Mouse (Mus musculus) embryonic facial prominence, embryonic 11.5 days (tissue): ENCODE measurements at regions not wholly inside any gene's neighbourhood (a gene's known extent, or its start where the extent isn't known, plus 50 kb on each side); places are given as distances from the start of the nearest gene placed in this dataset.

ENCODE experiments used
- ATAC-seq: fragments of 200-750 bp; cut with Nextera tagmentation; replicated peaks from 2 replicates; pipeline ENCODE4 v1.8.0; 2017; ENCODE audit warnings: low read depth; ENCODE audit not compliant: insufficient number of reproducible peaks, low FRiP score, low TSS enrichment
- DNase-seq: peaks from one replicate; pipeline ENCODE4 v3.0.0-alpha.2; 2015; ENCODE audit warnings: low spot score
- H3K27ac ChIP-seq: fragments of 300-500 bp; sonication (generic); replicated peaks from 2 replicates; pipeline ENCODE4 v1.5.1; 2014; ENCODE audit warnings: mild to moderate bottlenecking, low read depth, low read length, control low read depth
- H3K27me3 ChIP-seq: fragments of 300-500 bp; sonication (generic); 2 replicates; pipeline ENCODE4 v1.6.1; 2014; ENCODE audit warnings: mild to moderate bottlenecking, low read length, moderate library complexity, mixed read lengths; ENCODE audit not compliant: control insufficient read depth, insufficient read depth
- H3K36me3 ChIP-seq: fragments of 300-500 bp; sonication (generic); replicated peaks from 2 replicates; pipeline ENCODE4 v1.6.1; 2014; ENCODE audit warnings: low read depth, mild to moderate bottlenecking, low read length, moderate library complexity, mixed read lengths; ENCODE audit not compliant: control insufficient read depth, insufficient read depth
- H3K4me1 ChIP-seq: fragments of 300-500 bp; sonication (generic); 2 replicates; pipeline ENCODE4 v1.6.1; 2014; ENCODE audit warnings: low read length, mixed read lengths; ENCODE audit not compliant: control insufficient read depth, insufficient read depth
- H3K4me2 ChIP-seq: fragments of 300-500 bp; sonication (generic); 2 replicates; pipeline ENCODE4 v1.6.1; 2014; ENCODE audit warnings: low read depth, mild to moderate bottlenecking, control low read depth, low read length, moderate library complexity
- H3K4me3 ChIP-seq: fragments of 300-500 bp; sonication (generic); 2 replicates; pipeline ENCODE4 v1.5.1; 2014; ENCODE audit warnings: low read depth, low read length, control low read depth
- H3K9ac ChIP-seq: fragments of 300-500 bp; sonication (generic); replicated peaks from 2 replicates; pipeline ENCODE4 v1.6.1; 2014; ENCODE audit warnings: mild to moderate bottlenecking, control low read depth, low read length
- H3K9me3 ChIP-seq: fragments of 300-500 bp; sonication (generic); replicated peaks from 2 replicates; pipeline ENCODE4 v1.6.1; 2016; ENCODE audit warnings: mild to moderate bottlenecking, low read length, inconsistent platforms, mixed read lengths; ENCODE audit not compliant: control insufficient read depth
- WGBS: fragments of 180-500 bp; shearing (Covaris S2); extraction: QIAGEN DNeasy Blood & Tissue Kit; methylation state at CpG from one replicate; pipeline ENCODE4 v1.1.7; 2014; 5-methylcytosine and 5-hydroxymethylcytosine counted together

GRCm38 (mm10) chr13:46222031-46222430, 51.5 kb upstream of the Stmnd1 start:
- H3K9me3 ChIP-seq, result no peaks in the 10 kb centered on the region
- WGBS, result 82% methylated on average over 7 of the region's 7 CpGs
- H3K4me3 ChIP-seq, result no peak overlapping the region
- H3K36me3 ChIP-seq, result no peaks in the 10 kb centered on the region
- ATAC-seq, result no peak
- H3K4me2 ChIP-seq, result no peak overlapping the region
- no peak overlapping the region for H3K27ac ChIP-seq
- H3K27me3 ChIP-seq, result no peaks in the 10 kb centered on the region
- no peak overlapping the region for H3K9ac ChIP-seq
- no peaks in the 10 kb centered on the region; the same call in 1 of the 2 replicates for H3K4me1 ChIP-seq
- no peak for DNase-seq

GRCm38 (mm10) chr13:46218101-46218701, 55.3 kb upstream of the Stmnd1 start:
- H3K9ac ChIP-seq, result no peak overlapping the region
- DNase-seq (peak; percentile 19), ATAC-seq (no peak)
- 78% methylated on average over 20 of the region's 20 CpGs for WGBS
- H3K4me1 ChIP-seq, result no peaks in the 10 kb centered on the region; the same call in 1 of the 2 replicates
- no peak overlapping the region for H3K4me3 ChIP-seq
- H3K4me2 ChIP-seq, result no peak overlapping the region
- no peaks in the 10 kb centered on the region for H3K9me3 ChIP-seq
- no peaks in the 10 kb centered on the region for H3K27me3 ChIP-seq
- H3K27ac ChIP-seq, result no peak overlapping the region
- H3K36me3 ChIP-seq, result no peaks in the 10 kb centered on the region

- H3K27ac ChIP-seq, result no peak overlapping the region
- H3K36me3 ChIP-seq, result no peaks in the 10 kb centered on the region
- peak; percentile 38 for DNase-seq
- WGBS, result 70% methylated on average over 9 of the region's 9 CpGs
- H3K4me3 ChIP-seq, result no peak overlapping the region
- no peak overlapping the region for H3K9ac ChIP-seq
- ATAC-seq, result no peak
- no peaks in the 10 kb centered on the region for H3K9me3 ChIP-seq
- no peak overlapping the region for H3K4me2 ChIP-seq
- H3K4me1 ChIP-seq, result no peaks in the 10 kb centered on the region; the same call in 1 of the 2 replicates
- H3K27me3 ChIP-seq, result no peaks in the 10 kb centered on the region
Observed at GRCm38 (mm10) chr13:46216954-46217838, 56.3 kb upstream of the Stmnd1 start.

- Histone ChIP-seq H3K36me3 (no peaks in the 10 kb centered on the region), H3K9ac (no peak overlapping the region), H3K4me3 (no peak overlapping the region), H3K4me1 (no peaks in the 10 kb centered on the region), H3K4me2 (no peak overlapping the region), H3K9me3 (no peaks in the 10 kb centered on the region), H3K27me3 (no peaks in the 10 kb centered on the region), H3K27ac (no peak overlapping the region)
- no peak for DNase-seq
- WGBS, result 91% methylated on average over 3 of the region's 3 CpGs
- no peak for ATAC-seq
Observed at GRCm38 (mm10) chr13:46203551-46203950, 70.0 kb upstream of the Stmnd1 start.

- Histone ChIP-seq H3K4me2 (no peak overlapping the region), H3K9ac (no peak overlapping the region), H3K27me3 (no peaks in the 10 kb centered on the region), H3K4me1 (no peaks in the 10 kb centered on the region), H3K27ac (no peak overlapping the region), H3K9me3 (no peaks in the 10 kb centered on the region), H3K4me3 (no peak overlapping the region), H3K36me3 (no peaks in the 10 kb centered on the region)
- WGBS, result 82% methylated on average over 6 of the region's 6 CpGs
- no peak for DNase-seq
- ATAC-seq, result no peak
Observed at GRCm38 (mm10) chr13:46202586-46202985, 70.9 kb upstream of the Stmnd1 start.

GRCm38 (mm10) chr13:46201029-46201599, 72.4 kb upstream of the Stmnd1 start:
- Histone ChIP-seq H3K9ac (no peak overlapping the region), H3K9me3 (no peaks in the 10 kb centered on the region), H3K4me1 (no peaks in the 10 kb centered on the region), H3K4me2 (no peak overlapping the region), H3K36me3 (no peaks in the 10 kb centered on the region), H3K27me3 (no peaks in the 10 kb centered on the region), H3K27ac (no peak overlapping the region), H3K4me3 (no peak overlapping the region)
- DNase-seq (peak; percentile 80), ATAC-seq (peak; percentile 67; the same call in 1 of the 2 replicates)
- 59% methylated on average over 14 of the region's 14 CpGs for WGBS

GRCm38 (mm10) chr13:46193131-46193530, 80.4 kb upstream of the Stmnd1 start:
- Histone ChIP-seq H3K4me2 (no peak overlapping the region), H3K9me3 (no peaks in the 10 kb centered on the region), H3K27ac (no peak overlapping the region), H3K9ac (no peak overlapping the region), H3K36me3 (no peaks in the 10 kb centered on the region), H3K27me3 (no peaks in the 10 kb centered on the region), H3K4me3 (no peak overlapping the region), H3K4me1 (no peaks in the 10 kb centered on the region)
- ATAC-seq (no peak), DNase-seq (no peak)
- WGBS, result 85% methylated on average over 1 of the region's 1 CpGs

GRCm38 (mm10) chr13:46189726-46190125, 83.8 kb upstream of the Stmnd1 start:
- H3K9ac ChIP-seq, result no peak overlapping the region
- no peak for ATAC-seq
- DNase-seq, result no peak
- no peaks in the 10 kb centered on the region for H3K9me3 ChIP-seq
- no peaks in the 10 kb centered on the region for H3K4me1 ChIP-seq
- no peak overlapping the region for H3K27ac ChIP-seq
- H3K27me3 ChIP-seq, result no peaks in the 10 kb centered on the region
- WGBS, result 80% methylated on average over 2 of the region's 2 CpGs
- no peaks in the 10 kb centered on the region for H3K36me3 ChIP-seq
- no peak overlapping the region for H3K4me3 ChIP-seq
- no peak overlapping the region for H3K4me2 ChIP-seq
